Mouse (Mus musculus): ENCODE measurements around the gene Tfap2d. TPM values are rescaled to one million over a fixed set of nuclear protein-coding genes. Genes with fewer than 3 reads are reported as not detected.

Gene Tfap2d
- polyA plus RNA-seq, 1 experiment from 2014 or later, result not detected

GRCm38 (mm10) chr1:19109711-19110110 is 6.9 kb downstream of the Tfap2d start:
- no peaks in the 10 kb centered on the region for H3K9me3 ChIP-seq (replicated peaks)
- no peak overlapping the region for H3K4me3 ChIP-seq (replicated peaks)
- H3K27ac ChIP-seq (replicated peaks), result no peak overlapping the region
- no peak overlapping the region for H3K9ac ChIP-seq
- no peaks in the 10 kb centered on the region for H3K36me3 ChIP-seq
- no peak for ATAC-seq (ENCODE audit: insufficient number of reproducible peaks, low FRiP score, low TSS enrichment, low read depth)
- peaks cover 89% of the 10 kb centered on the region for H3K27me3 ChIP-seq
- H3K4me2 ChIP-seq (replicated peaks), result no peak overlapping the region
- WGBS, result under 1% methylated on average over 16 of the region's 16 CpGs
- no peaks in the 10 kb centered on the region for H3K4me1 ChIP-seq

- H3K4me1 ChIP-seq, result no peaks in the 10 kb centered on the region
- WGBS, result 3% methylated on average over 5 of the region's 5 CpGs
- H3K9me3 ChIP-seq (replicated peaks), result no peaks in the 10 kb centered on the region
- H3K4me3 ChIP-seq (replicated peaks), result no peak overlapping the region
- H3K9ac ChIP-seq, result no peak overlapping the region
- H3K4me2 ChIP-seq (replicated peaks), result no peak overlapping the region
- no peak overlapping the region for H3K27ac ChIP-seq (replicated peaks)
- no peaks in the 10 kb centered on the region for H3K36me3 ChIP-seq
- peaks cover 84% of the 10 kb centered on the region for H3K27me3 ChIP-seq
- no peak for ATAC-seq (ENCODE audit: insufficient number of reproducible peaks, low FRiP score, low TSS enrichment, low read depth)
Observed at GRCm38 (mm10) chr1:19110211-19110610, 7.4 kb downstream of the Tfap2d start.

- Histone ChIP-seq H3K27ac (replicated peaks) (no peak overlapping the region), H3K9me3 (replicated peaks) (no peaks in the 10 kb centered on the region), H3K36me3 (no peaks in the 10 kb centered on the region), H3K27me3 (peaks cover 76% of the 10 kb centered on the region), H3K4me2 (replicated peaks) (no peak overlapping the region), H3K4me3 (replicated peaks) (no peak overlapping the region), H3K9ac (no peak overlapping the region), H3K4me1 (no peaks in the 10 kb centered on the region)
- 1% methylated on average over 22 of the region's 22 CpGs for WGBS
- ATAC-seq (ENCODE audit: insufficient number of reproducible peaks, low FRiP score, low TSS enrichment, low read depth), result no peak
Observed at GRCm38 (mm10) chr1:19111020-19111419, 8.2 kb downstream of the Tfap2d start.

GRCm38 (mm10) chr1:19178742-19179397 is 76.0 kb downstream of the Tfap2d start:
- 6% methylated on average over 4 of the region's 4 CpGs for WGBS
- ATAC-seq (ENCODE audit: insufficient number of reproducible peaks, low FRiP score, low TSS enrichment, low read depth), result no peak
- Histone ChIP-seq H3K27me3 (no peaks in the 10 kb centered on the region), H3K27ac (replicated peaks) (no peak overlapping the region), H3K4me1 (no peaks in the 10 kb centered on the region), H3K4me3 (replicated peaks) (no peak overlapping the region), H3K36me3 (no peaks in the 10 kb centered on the region), H3K4me2 (replicated peaks) (no peak overlapping the region), H3K9ac (no peak overlapping the region), H3K9me3 (replicated peaks) (no peaks in the 10 kb centered on the region)

GRCm38 (mm10) chr1:19205649-19206048 is 102.8 kb downstream of the Tfap2d start:
- Histone ChIP-seq H3K27ac (replicated peaks) (no peak overlapping the region), H3K4me1 (no peaks in the 10 kb centered on the region), H3K4me3 (replicated peaks) (peak overlapping the region; percentile 46), H3K36me3 (no peaks in the 10 kb centered on the region), H3K9ac (no peak overlapping the region), H3K27me3 (peaks cover 8% of the 10 kb centered on the region), H3K4me2 (replicated peaks) (peak overlapping the region; percentile 55), H3K9me3 (replicated peaks) (no peaks in the 10 kb centered on the region)
- 3% methylated on average over 12 of the region's 12 CpGs for WGBS
- no peak; the same call in 1 of the 2 replicates for ATAC-seq (ENCODE audit: insufficient number of reproducible peaks, low FRiP score, low TSS enrichment, low read depth)

- WGBS, result 0% methylated on average over 7 of the region's 7 CpGs
- Histone ChIP-seq H3K9me3 (replicated peaks) (no peaks in the 10 kb centered on the region), H3K9ac (no peak overlapping the region), H3K4me2 (replicated peaks) (peak overlapping the region; percentile 55), H3K4me1 (no peaks in the 10 kb centered on the region), H3K36me3 (no peaks in the 10 kb centered on the region), H3K4me3 (replicated peaks) (peak overlapping the region; percentile 46), H3K27me3 (peaks cover 9% of the 10 kb centered on the region), H3K27ac (replicated peaks) (no peak overlapping the region)
- no peak for ATAC-seq (ENCODE audit: insufficient number of reproducible peaks, low FRiP score, low TSS enrichment, low read depth)
Observed at GRCm38 (mm10) chr1:19206194-19206593, 103.4 kb downstream of the Tfap2d start.

GRCm38 (mm10) chr1:19207611-19208010 is 104.8 kb downstream of the Tfap2d start:
- Histone ChIP-seq H3K9ac (no peak overlapping the region), H3K4me1 (no peaks in the 10 kb centered on the region), H3K36me3 (no peaks in the 10 kb centered on the region), H3K4me2 (replicated peaks) (peak overlapping the region; percentile 19; the same call in 1 of the 2 replicates), H3K27ac (replicated peaks) (no peak overlapping the region), H3K4me3 (replicated peaks) (peak overlapping the region; percentile 18; the same call in 1 of the 2 replicates), H3K9me3 (replicated peaks) (no peaks in the 10 kb centered on the region), H3K27me3 (peaks cover 17% of the 10 kb centered on the region)
- ATAC-seq (ENCODE audit: insufficient number of reproducible peaks, low FRiP score, low TSS enrichment, low read depth), result no peak
- 7% methylated on average over 4 of the region's 4 CpGs for WGBS

GRCm38 (mm10) chr1:19208641-19209358 is 106.0 kb downstream of the Tfap2d start, which contains the start of gene Tfap2b:
TSS of gene Tfap2b (plus strand) at chr1:19208914.
- 1% methylated on average over 26 of the region's 26 CpGs for WGBS
- H3K9ac ChIP-seq, result peak within 1 kb of the TSS; percentile 47
- peak within 1 kb of the TSS; percentile 78 for H3K27ac ChIP-seq (replicated peaks)
- ATAC-seq (ENCODE audit: insufficient number of reproducible peaks, low FRiP score, low TSS enrichment, low read depth), result no peak
- H3K4me1 ChIP-seq, result no peaks in the 10 kb centered on the region
- H3K36me3 ChIP-seq, result no peaks in the 10 kb centered on the region
- peak within 1 kb of the TSS; percentile 47 for H3K4me2 ChIP-seq (replicated peaks)
- H3K27me3 ChIP-seq, result peaks cover 26% of the 10 kb centered on the region
- no peaks in the 10 kb centered on the region for H3K9me3 ChIP-seq (replicated peaks)
- H3K4me3 ChIP-seq (replicated peaks), result peak within 1 kb of the TSS; percentile 50

GRCm38 (mm10) chr1:19209359-19209745 is 106.5 kb downstream of the Tfap2d start:
- peaks cover 32% of the 10 kb centered on the region for H3K27me3 ChIP-seq
- H3K36me3 ChIP-seq, result no peaks in the 10 kb centered on the region
- peak overlapping the region; percentile 78 for H3K27ac ChIP-seq (replicated peaks)
- ATAC-seq (ENCODE audit: insufficient number of reproducible peaks, low FRiP score, low TSS enrichment, low read depth), result no peak
- H3K9me3 ChIP-seq (replicated peaks), result no peaks in the 10 kb centered on the region
- H3K4me1 ChIP-seq, result no peaks in the 10 kb centered on the region
- peak overlapping the region; percentile 50 for H3K4me3 ChIP-seq (replicated peaks)
- H3K4me2 ChIP-seq (replicated peaks), result peak overlapping the region; percentile 47
- peak overlapping the region; percentile 47; the same call in 1 of the 2 replicates for H3K9ac ChIP-seq
- 1% methylated on average over 10 of the region's 10 CpGs for WGBS

- Histone ChIP-seq H3K36me3 (no peaks in the 10 kb centered on the region), H3K9me3 (replicated peaks) (no peaks in the 10 kb centered on the region), H3K9ac (peak overlapping the region; percentile 47), H3K27me3 (peaks cover 36% of the 10 kb centered on the region), H3K4me2 (replicated peaks) (peak overlapping the region; percentile 47), H3K27ac (replicated peaks) (peak overlapping the region; percentile 78), H3K4me1 (no peaks in the 10 kb centered on the region), H3K4me3 (replicated peaks) (peak overlapping the region; percentile 50)
- ATAC-seq (ENCODE audit: insufficient number of reproducible peaks, low FRiP score, low TSS enrichment, low read depth), result no peak
- under 1% methylated on average over 31 of the region's 31 CpGs for WGBS
Observed at GRCm38 (mm10) chr1:19209776-19210175, 107.0 kb downstream of the Tfap2d start.

- H3K27ac ChIP-seq (replicated peaks), result peak overlapping the region; percentile 78
- H3K36me3 ChIP-seq, result no peaks in the 10 kb centered on the region
- no peaks in the 10 kb centered on the region for H3K9me3 ChIP-seq (replicated peaks)
- H3K4me2 ChIP-seq (replicated peaks), result peak overlapping the region; percentile 47
- ATAC-seq (ENCODE audit: insufficient number of reproducible peaks, low FRiP score, low TSS enrichment, low read depth), result no peak; the same call in 1 of the 2 replicates
- H3K27me3 ChIP-seq, result peaks cover 41% of the 10 kb centered on the region
- WGBS, result under 1% methylated on average over 30 of the region's 30 CpGs
- H3K4me3 ChIP-seq (replicated peaks), result peak overlapping the region; percentile 50
- H3K4me1 ChIP-seq, result no peaks in the 10 kb centered on the region
- peak overlapping the region; percentile 47 for H3K9ac ChIP-seq
Observed at GRCm38 (mm10) chr1:19210215-19211032, 107.6 kb downstream of the Tfap2d start.
